Mouse (Mus musculus) liver, embryonic 11.5 days (tissue): Measurements from ENCODE around the gene Paf1. TPM values are rescaled to one million over a fixed set of nuclear protein-coding genes. Genes with fewer than 3 reads are reported as not detected.

Experiments used
- ATAC-seq: fragments of 200-750 bp; cut with Nextera tagmentation; replicated peaks from 2 replicates; pipeline ENCODE4 v1.8.0; 2017; ENCODE audit warnings: moderate number of reproducible peaks, mild to moderate bottlenecking, moderate TSS enrichment, moderate library complexity; ENCODE audit not compliant: low FRiP score
- DNase-seq: peaks from one replicate; pipeline ENCODE4 v3.0.0-alpha.2; 2017; ENCODE audit warnings: low spot score
- H3K27ac ChIP-seq: fragments of 300-500 bp; sonication (generic); 2 replicates; pipeline ENCODE4 v1.5.1; 2014; ENCODE audit warnings: mild to moderate bottlenecking, low read depth, low read length, control low read depth
- H3K27me3 ChIP-seq: fragments of 300-500 bp; sonication (generic); replicated peaks from 2 replicates; pipeline ENCODE4 v1.6.1; 2014; ENCODE audit warnings: low read length, mixed read lengths; ENCODE audit not compliant: control insufficient read depth, insufficient read depth
- H3K36me3 ChIP-seq: fragments of 300-500 bp; sonication (generic); 2 replicates; pipeline ENCODE4 v1.6.1; 2014; ENCODE audit warnings: mild to moderate bottlenecking, low read length, moderate library complexity, mixed read lengths; ENCODE audit not compliant: control insufficient read depth, insufficient read depth
- H3K4me1 ChIP-seq: fragments of 300-500 bp; sonication (generic); replicated peaks from 2 replicates; pipeline ENCODE4 v1.6.1; 2014; ENCODE audit warnings: low read length, mixed read lengths; ENCODE audit not compliant: control insufficient read depth, insufficient read depth
- H3K4me2 ChIP-seq: fragments of 300-500 bp; sonication (generic); 2 replicates; pipeline ENCODE4 v1.6.1; 2014; ENCODE audit warnings: mild to moderate bottlenecking, control low read depth, moderate library complexity
- H3K4me3 ChIP-seq: fragments of 300-500 bp; sonication (generic); 2 replicates; pipeline ENCODE4 v1.5.1; 2014; ENCODE audit warnings: low read depth, low read length, control low read depth
- H3K9ac ChIP-seq: fragments of 300-500 bp; sonication (generic); 2 replicates; pipeline ENCODE4 v1.6.1; 2014; ENCODE audit warnings: low read depth, low read length, control low read depth
- H3K9me3 ChIP-seq: fragments of 300-500 bp; sonication (generic); 2 replicates; pipeline ENCODE4 v1.6.1; 2016; ENCODE audit warnings: low read length, inconsistent platforms, mixed read lengths; ENCODE audit not compliant: control insufficient read depth
- WGBS: fragments of 180-500 bp; shearing (Covaris S2); extraction: QIAGEN DNeasy Blood & Tissue Kit; methylation state at CpG from one replicate; pipeline ENCODE4 v1.1.7; 2014; 5-methylcytosine and 5-hydroxymethylcytosine counted together
- polyA plus RNA-seq: library from polyadenylated mRNA; unstranded; fragments of >200 nt; fragmentation: Nextera tagmentation; extraction: Ambion mirVana; gene quantifications from 2 replicates; pipeline ENCODE4 v1.2.1, GENCODE M21; 2014

Paf1 gene
- polyA plus RNA-seq, 1 experiment from 2014 or later, result 58.6 TPM

- WGBS, result 72% methylated on average over 7 of the region's 7 CpGs
- ATAC-seq (no peak), DNase-seq (no peak)
- H3K4me3 ChIP-seq, result no peak overlapping the region
- H3K4me2 ChIP-seq, result no peak overlapping the region; the same call in 1 of the 2 replicates
- peaks cover 53% of the 10 kb centered on the region for H3K4me1 ChIP-seq
- peak overlapping the region; percentile 97; the same call in 1 of the 2 replicates for H3K27ac ChIP-seq
- H3K36me3 ChIP-seq, result peaks cover 10% of the 10 kb centered on the region
- no peaks in the 10 kb centered on the region for H3K27me3 ChIP-seq
- no peaks in the 10 kb centered on the region for H3K9me3 ChIP-seq
- no peak overlapping the region for H3K9ac ChIP-seq
These were observed 18.8 kb upstream of the Paf1 start for GRCm38 (mm10) chr7:28373891-28374495.

GRCm38 (mm10) chr7:28374647-28375046 lies 18.1 kb upstream of the Paf1 start:
- Histone ChIP-seq H3K9ac (no peak overlapping the region), H3K4me1 (peaks cover 59% of the 10 kb centered on the region), H3K27ac (peak overlapping the region; percentile 97), H3K36me3 (peaks cover 10% of the 10 kb centered on the region), H3K4me3 (no peak overlapping the region; the same call in 1 of the 2 replicates), H3K27me3 (no peaks in the 10 kb centered on the region), H3K4me2 (peak overlapping the region; percentile 92), H3K9me3 (no peaks in the 10 kb centered on the region)
- 63% methylated on average over 10 of the region's 10 CpGs for WGBS
- DNase-seq (no peak), ATAC-seq (no peak)

- ATAC-seq (peak; percentile 55), DNase-seq (peak; percentile 89)
- H3K27ac ChIP-seq, result peak overlapping the region; percentile 97
- H3K4me2 ChIP-seq, result peak overlapping the region; percentile 92
- H3K36me3 ChIP-seq, result peaks cover 8% of the 10 kb centered on the region
- H3K27me3 ChIP-seq, result no peaks in the 10 kb centered on the region
- peaks cover 62% of the 10 kb centered on the region for H3K4me1 ChIP-seq
- H3K9ac ChIP-seq, result peak overlapping the region; percentile 74
- H3K4me3 ChIP-seq, result peak overlapping the region; percentile 51
- 2% methylated on average over 34 of the region's 36 CpGs for WGBS
- H3K9me3 ChIP-seq, result no peaks in the 10 kb centered on the region
These were observed 17.4 kb upstream of the Paf1 start for GRCm38 (mm10) chr7:28375176-28375921.

- no peaks in the 10 kb centered on the region for H3K27me3 ChIP-seq
- no peaks in the 10 kb centered on the region for H3K9me3 ChIP-seq
- peak overlapping the region; percentile 97 for H3K27ac ChIP-seq
- H3K9ac ChIP-seq, result peak overlapping the region; percentile 74
- peak; percentile 72 for DNase-seq
- ATAC-seq, result no peak
- peaks cover 7% of the 10 kb centered on the region; the same call in 1 of the 2 replicates for H3K36me3 ChIP-seq
- WGBS, result 5% methylated on average over 30 of the region's 30 CpGs
- H3K4me1 ChIP-seq, result peaks cover 61% of the 10 kb centered on the region
- H3K4me3 ChIP-seq, result peak overlapping the region; percentile 51
- peak overlapping the region; percentile 92 for H3K4me2 ChIP-seq
These were observed 16.6 kb upstream of the Paf1 start for GRCm38 (mm10) chr7:28376011-28376771.

- Histone ChIP-seq H3K4me2 (peak overlapping the region; percentile 92), H3K4me3 (peak overlapping the region; percentile 80), H3K27ac (peak overlapping the region; percentile 89), H3K4me1 (peaks cover 70% of the 10 kb centered on the region), H3K27me3 (no peaks in the 10 kb centered on the region), H3K9me3 (no peaks in the 10 kb centered on the region), H3K9ac (peak overlapping the region; percentile 85), H3K36me3 (peaks cover 7% of the 10 kb centered on the region; the same call in 1 of the 2 replicates)
- DNase-seq (no peak), ATAC-seq (no peak)
- WGBS, result 61% methylated on average over 18 of the region's 18 CpGs
These were observed 15.3 kb upstream of the Paf1 start for GRCm38 (mm10) chr7:28377190-28378065.

- H3K27ac ChIP-seq, result peak overlapping the region; percentile 89
- no peak for ATAC-seq
- peaks cover 7% of the 10 kb centered on the region; the same call in 1 of the 2 replicates for H3K36me3 ChIP-seq
- no peaks in the 10 kb centered on the region for H3K27me3 ChIP-seq
- DNase-seq, result no peak
- peak overlapping the region; percentile 92 for H3K4me2 ChIP-seq
- peaks cover 78% of the 10 kb centered on the region for H3K4me1 ChIP-seq
- peak overlapping the region; percentile 85 for H3K9ac ChIP-seq
- H3K9me3 ChIP-seq, result no peaks in the 10 kb centered on the region
- peak overlapping the region; percentile 80 for H3K4me3 ChIP-seq
- 25% methylated on average over 32 of the region's 32 CpGs for WGBS
These were observed 14.6 kb upstream of the Paf1 start for GRCm38 (mm10) chr7:28378066-28378690.

GRCm38 (mm10) chr7:28378769-28379651 lies 13.7 kb upstream of the Paf1 start:
- peak overlapping the region; percentile 89 for H3K27ac ChIP-seq
- DNase-seq, result peak; percentile 95
- H3K4me1 ChIP-seq, result peaks cover 78% of the 10 kb centered on the region
- peak overlapping the region; percentile 80 for H3K4me3 ChIP-seq
- no peaks in the 10 kb centered on the region for H3K27me3 ChIP-seq
- WGBS, result under 1% methylated on average over 53 of the region's 53 CpGs
- H3K9me3 ChIP-seq, result no peaks in the 10 kb centered on the region
- peak overlapping the region; percentile 92 for H3K4me2 ChIP-seq
- peak overlapping the region; percentile 85 for H3K9ac ChIP-seq
- H3K36me3 ChIP-seq, result peaks cover 7% of the 10 kb centered on the region; the same call in 1 of the 2 replicates
- peak; percentile 73 for ATAC-seq
